Mouse (Mus musculus): ENCODE measurements at regions not wholly inside any gene's neighbourhood (a gene's known extent, or its start where the extent isn't known, plus 50 kb on each side); places are given as distances from the start of the nearest gene placed in this dataset.

DNA sequence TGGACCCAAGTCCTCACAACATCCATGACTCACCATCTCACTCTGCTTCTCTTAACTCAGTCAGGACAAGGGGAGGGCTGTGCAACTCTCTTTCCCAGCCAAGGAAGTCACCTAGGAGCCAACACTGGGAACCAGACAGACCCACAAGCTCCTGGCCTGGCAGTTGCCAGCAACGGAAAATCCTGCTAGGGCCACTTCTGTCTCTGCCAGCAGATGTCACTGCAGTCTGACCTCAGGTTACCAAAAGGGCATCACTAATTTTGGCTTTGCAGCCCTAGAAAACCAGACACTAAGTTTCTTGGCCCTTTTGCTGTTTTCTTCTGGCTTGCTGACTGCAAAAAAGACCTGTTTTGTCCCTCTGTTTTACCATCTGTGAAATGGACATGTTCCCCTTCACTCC, 302.3 kb downstream of the H2al1j start:
- TF ChIP-seq FLI1 (IDR thresholded peaks at IDR 0.05; ENCODE audit: low read length) = no peak
- TF ChIP-seq GATA1 (IDR thresholded peaks at IDR 0.05; ENCODE audit: borderline replicate concordance, low read length) = no peak
